Mouse (Mus musculus): ENCODE measurements around the gene Col23a1.

GRCm38 (mm10) chr11:51563276-51563675 lies 273.6 kb downstream of the Col23a1 start:
- TF ChIP-seq CTCF (IDR thresholded peaks at IDR 0.05; ENCODE audit: borderline replicate concordance, insufficient read depth, low read length) = no peak
- no peak for TF ChIP-seq POLR2A (IDR thresholded peaks at IDR 0.05; ENCODE audit: low read depth, low read length)

Measured in embryonic fibroblast, embryonic 13.5 days (primary cell).